Mouse (Mus musculus) forebrain, postnatal 0 days (tissue): ENCODE results near the gene Cldn15. TPM values are rescaled to one million over a fixed set of nuclear protein-coding genes. Genes with fewer than 3 reads are reported as not detected.

Source experiments
- ATAC-seq: fragments of 200-750 bp; cut with Nextera tagmentation; 2 replicates; pipeline ENCODE4 v1.8.0; 2017; ENCODE audit warnings: mild to moderate bottlenecking, moderate library complexity
- DNase-seq: peaks from one replicate; pipeline ENCODE4 v3.0.0-alpha.2; 2015
- H3K27ac ChIP-seq: fragments of 300-500 bp; sonication (generic); 2 replicates; pipeline ENCODE4 v1.5.1; 2014; ENCODE audit warnings: low read depth, mild to moderate bottlenecking, antibody characterized with exemption, low read length, moderate library complexity, mixed read lengths
- H3K27me3 ChIP-seq: fragments of 300-500 bp; sonication (generic); 2 replicates; pipeline ENCODE4 v1.6.1; 2014; ENCODE audit warnings: mild to moderate bottlenecking, low read length, mixed read lengths; ENCODE audit not compliant: insufficient read depth
- H3K36me3 ChIP-seq: fragments of 300-500 bp; sonication (generic); 2 replicates; pipeline ENCODE4 v1.6.1; 2014; ENCODE audit warnings: mild to moderate bottlenecking, moderate library complexity; ENCODE audit not compliant: insufficient read depth
- H3K4me1 ChIP-seq: fragments of 300-500 bp; sonication (generic); 2 replicates; pipeline ENCODE4 v1.6.1; 2014; ENCODE audit warnings: antibody characterized with exemption; ENCODE audit not compliant: insufficient read depth
- H3K4me2 ChIP-seq: fragments of 300-500 bp; sonication (generic); 2 replicates; pipeline ENCODE4 v1.6.1; 2014; ENCODE audit warnings: low read depth, mild to moderate bottlenecking, moderate library complexity
- H3K4me3 ChIP-seq: fragments of 300-500 bp; sonication (generic); 2 replicates; pipeline ENCODE4 v1.5.1; 2014; ENCODE audit warnings: low read depth, low read length, mixed read lengths
- H3K9ac ChIP-seq: fragments of 300-500 bp; sonication (generic); 2 replicates; pipeline ENCODE4 v1.6.1; 2014; ENCODE audit warnings: mild to moderate bottlenecking
- H3K9me3 ChIP-seq: fragments of 300-500 bp; sonication (generic); 2 replicates; pipeline ENCODE4 v1.6.1; 2016; ENCODE audit warnings: low read length
- CTCF ChIP-seq: sonication (generic); IDR thresholded peaks from 2 replicates; pipeline ENCODE4 v1.5.1; 2016; ENCODE audit warnings: antibody characterized with exemption, control low read depth, low read depth
- WGBS: fragments of 180-500 bp; shearing (Covaris S2); extraction: QIAGEN DNeasy Blood & Tissue Kit; methylation state at CpG from one replicate; pipeline ENCODE4 v1.1.7; 2014; 5-methylcytosine and 5-hydroxymethylcytosine counted together
- polyA plus RNA-seq: library from polyadenylated mRNA; unstranded; fragments of >200 nt; fragmentation: Nextera tagmentation; extraction: Ambion mirVana; gene quantifications from 2 replicates; pipeline ENCODE4 v1.2.1, GENCODE M21; 2015
- total RNA-seq: library from RNA; depleted of rRNA; stranded (reverse); fragments of >200 nt; gene quantifications from 2 replicates; pipeline ENCODE4 v1.2.3, GENCODE M21; 2014

Cldn15 gene
- total and polyA plus RNA-seq, 2 experiments from 2014 or later = 0.13 to 0.33 TPM

- DNase-seq (peak; percentile 92), ATAC-seq (peak; percentile 90)
- peak; percentile 97 for TF ChIP-seq CTCF
- Histone ChIP-seq H3K4me1 (no peaks in the 10 kb centered on the region), H3K9me3 (no peaks in the 10 kb centered on the region), H3K4me3 (no peak overlapping the region), H3K9ac (no peak overlapping the region), H3K27me3 (no peaks in the 10 kb centered on the region), H3K27ac (no peak overlapping the region), H3K4me2 (no peak overlapping the region), H3K36me3 (peaks cover 4% of the 10 kb centered on the region; the same call in 1 of the 2 replicates)
- 20% methylated on average over 4 of the region's 4 CpGs for WGBS
Measured at GRCm38 (mm10) chr5:136929073-136929472, 37.3 kb upstream of the Cldn15 start.

GRCm38 (mm10) chr5:136931896-136932295, 34.5 kb upstream of the Cldn15 start:
- TF ChIP-seq CTCF = no peak
- DNase-seq = no peak
- Histone ChIP-seq H3K4me3 (no peak overlapping the region), H3K9ac (no peak overlapping the region), H3K27me3 (no peaks in the 10 kb centered on the region), H3K27ac (no peak overlapping the region), H3K4me1 (no peaks in the 10 kb centered on the region), H3K4me2 (no peak overlapping the region), H3K36me3 (no peaks in the 10 kb centered on the region; the same call in 1 of the 2 replicates), H3K9me3 (no peaks in the 10 kb centered on the region)
- no peak for ATAC-seq
- WGBS = 84% methylated on average over 14 of the region's 14 CpGs

- ATAC-seq = no peak
- H3K27me3 ChIP-seq = no peaks in the 10 kb centered on the region
- WGBS = 87% methylated on average over 5 of the region's 5 CpGs
- no peak for DNase-seq
- H3K9ac ChIP-seq = no peak overlapping the region
- no peaks in the 10 kb centered on the region; the same call in 1 of the 2 replicates for H3K36me3 ChIP-seq
- TF ChIP-seq CTCF = no peak
- no peak overlapping the region for H3K4me3 ChIP-seq
- H3K4me2 ChIP-seq = no peak overlapping the region
- no peak overlapping the region for H3K27ac ChIP-seq
- no peaks in the 10 kb centered on the region for H3K4me1 ChIP-seq
- H3K9me3 ChIP-seq = no peaks in the 10 kb centered on the region
Measured at GRCm38 (mm10) chr5:136932956-136933355, 33.5 kb upstream of the Cldn15 start.

GRCm38 (mm10) chr5:136933930-136934329, 32.5 kb upstream of the Cldn15 start:
- Histone ChIP-seq H3K36me3 (no peaks in the 10 kb centered on the region; the same call in 1 of the 2 replicates), H3K4me2 (no peak overlapping the region), H3K9me3 (no peaks in the 10 kb centered on the region), H3K9ac (no peak overlapping the region), H3K4me3 (no peak overlapping the region), H3K27ac (no peak overlapping the region), H3K4me1 (no peaks in the 10 kb centered on the region), H3K27me3 (no peaks in the 10 kb centered on the region)
- no peak for DNase-seq
- TF ChIP-seq CTCF = no peak
- WGBS = 88% methylated on average over 6 of the region's 6 CpGs
- no peak for ATAC-seq

DNA sequence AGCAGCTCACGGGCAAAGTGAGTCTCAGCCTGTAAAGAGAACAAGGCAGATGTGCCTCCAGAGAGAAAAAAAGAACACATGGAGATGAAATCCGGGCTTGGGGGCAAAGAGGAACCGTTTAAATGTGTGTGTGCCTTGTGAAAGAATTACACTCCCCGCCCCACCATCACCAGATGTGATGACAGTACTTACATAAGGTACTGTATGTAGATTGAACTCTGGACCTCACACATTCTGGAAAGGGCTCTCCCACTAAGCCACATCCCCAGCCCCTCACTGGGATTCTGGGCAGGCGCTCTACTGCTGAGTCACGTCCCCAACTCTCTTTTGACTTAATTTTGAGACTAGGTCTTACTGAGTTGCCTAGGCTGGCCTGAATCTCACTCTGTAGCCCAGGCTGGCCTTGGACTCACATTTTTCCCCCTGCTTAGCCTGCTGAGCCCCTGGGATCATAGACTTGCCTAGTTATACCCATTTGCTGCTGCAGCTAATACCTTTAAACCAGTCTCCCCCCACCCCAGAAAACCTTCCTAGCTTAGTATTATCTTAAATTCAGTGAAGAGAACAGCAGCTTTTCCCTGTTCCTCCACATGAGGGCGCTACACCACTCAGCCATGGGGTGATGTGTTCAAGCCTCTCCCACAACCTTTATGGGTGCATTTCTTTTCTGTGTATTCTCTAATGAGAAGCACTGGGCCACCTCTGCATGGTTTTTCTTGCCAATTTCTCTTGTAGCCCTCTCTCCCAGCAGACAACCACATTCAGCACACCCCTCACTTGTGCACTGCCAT, 30.3 kb upstream of the Cldn15 start:
- WGBS = 74% methylated on average over 7 of the region's 7 CpGs
- no peak overlapping the region for H3K27ac ChIP-seq

GRCm38 (mm10) chr5:136936750-136937149, 29.7 kb upstream of the Cldn15 start:
- Histone ChIP-seq H3K36me3 (no peaks in the 10 kb centered on the region; the same call in 1 of the 2 replicates), H3K9ac (no peak overlapping the region), H3K9me3 (no peaks in the 10 kb centered on the region), H3K4me2 (no peak overlapping the region), H3K27ac (no peak overlapping the region), H3K4me1 (no peaks in the 10 kb centered on the region), H3K27me3 (no peaks in the 10 kb centered on the region), H3K4me3 (no peak overlapping the region)
- no peak for TF ChIP-seq CTCF
- WGBS = 88% methylated on average over 6 of the region's 6 CpGs
- DNase-seq (no peak), ATAC-seq (no peak)

More for the DNA sequence above, 30.3 kb upstream of the Cldn15 start:
- DNase-seq = no peak
- ATAC-seq = no peak
- H3K4me1 ChIP-seq = no peaks in the 10 kb centered on the region
- peak; percentile 37; the same call in 1 of the 2 replicates for TF ChIP-seq CTCF
- H3K27me3 ChIP-seq = no peaks in the 10 kb centered on the region
- no peak overlapping the region for H3K4me3 ChIP-seq
- no peak overlapping the region for H3K9ac ChIP-seq
- H3K36me3 ChIP-seq = no peaks in the 10 kb centered on the region; the same call in 1 of the 2 replicates
- no peak overlapping the region for H3K4me2 ChIP-seq
- H3K9me3 ChIP-seq = no peaks in the 10 kb centered on the region

DNA sequence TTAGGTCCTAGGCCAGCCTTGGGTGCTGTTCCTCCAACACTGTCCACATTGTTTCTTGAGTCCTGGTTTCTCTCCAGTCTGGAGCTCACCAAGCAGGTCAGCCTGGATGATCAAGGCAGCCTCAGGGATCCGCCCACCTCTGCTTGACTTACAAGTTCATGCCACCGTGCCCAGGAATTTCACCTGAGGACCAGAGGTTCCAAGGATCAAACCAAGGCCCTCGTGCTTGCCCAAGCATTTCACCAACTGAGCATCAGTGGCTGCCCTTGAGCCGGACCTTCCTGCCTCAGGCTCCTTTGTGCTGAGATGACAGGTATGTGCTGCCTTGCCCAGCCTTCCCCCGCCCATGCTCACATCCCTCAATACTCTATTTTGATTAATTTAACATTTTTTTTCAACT, 28.8 kb upstream of the Cldn15 start:
- Histone ChIP-seq H3K4me1 (no peaks in the 10 kb centered on the region), H3K9ac (no peak overlapping the region), H3K27me3 (no peaks in the 10 kb centered on the region), H3K4me2 (no peak overlapping the region), H3K27ac (no peak overlapping the region), H3K36me3 (no peaks in the 10 kb centered on the region; the same call in 1 of the 2 replicates), H3K9me3 (no peaks in the 10 kb centered on the region), H3K4me3 (no peak overlapping the region)
- WGBS = 87% methylated on average over 5 of the region's 5 CpGs
- ATAC-seq = no peak
- no peak for DNase-seq
- no peak for TF ChIP-seq CTCF
